Mouse (Mus musculus): ENCODE measurements around the gene Ngfr. TPM values are rescaled to one million over a fixed set of nuclear protein-coding genes. Genes with fewer than 3 reads are reported as not detected.

Gene Ngfr
- polyA plus RNA-seq, 1 experiment = 0.01 TPM

DNA sequence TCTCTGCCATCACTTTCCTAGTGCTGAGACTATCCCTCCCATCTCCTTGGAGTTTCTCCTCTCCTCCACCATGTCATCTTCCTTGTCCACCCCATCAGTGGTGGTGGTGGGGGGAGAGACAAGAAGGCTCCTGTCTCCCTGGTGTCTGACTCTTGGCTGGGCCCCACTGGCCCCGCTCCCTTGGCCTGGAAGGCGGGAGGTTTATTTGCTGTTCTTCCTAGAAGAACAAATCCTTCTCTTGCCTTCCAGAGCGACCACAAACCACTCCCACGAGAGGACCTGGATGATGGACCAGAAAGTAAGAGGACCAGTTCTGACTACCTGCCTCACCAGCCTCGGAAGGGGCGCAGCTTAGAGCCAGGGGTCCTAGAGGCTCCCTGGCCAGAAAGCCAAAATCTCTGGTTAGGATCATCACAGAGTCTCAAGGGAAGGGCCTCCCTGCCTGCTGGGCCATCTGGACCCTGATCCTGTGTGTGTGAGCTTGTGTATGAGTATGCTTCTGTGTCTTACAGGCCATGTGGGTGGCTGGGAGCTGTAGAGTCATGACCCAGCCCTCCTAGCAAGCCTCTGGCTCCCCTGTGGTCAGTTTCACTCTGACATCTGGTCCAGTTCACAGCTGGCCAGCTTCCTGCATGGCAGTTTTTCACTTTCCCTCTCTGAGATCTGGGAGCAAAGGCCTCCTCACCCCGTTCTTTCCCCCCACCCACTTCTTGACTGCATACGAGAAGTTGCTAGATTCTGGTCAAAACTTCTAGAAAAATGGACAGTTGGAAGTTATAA is 19.4 kb downstream of the Ngfr start:
- Histone ChIP-seq H3ac (ENCODE audit: control insufficient read depth, insufficient read length) (no peak overlapping the region), H3K4me2 (ENCODE audit: low read depth) (peak overlapping the region; percentile 38), H3K79me2 (ENCODE audit: control insufficient read depth, insufficient read depth) (no peaks in the 10 kb centered on the region), H3K27me3 (ENCODE audit: control insufficient read depth, insufficient read depth, insufficient read length) (peaks cover 16% of the 10 kb centered on the region), H3K4me3 (no peak overlapping the region), H3K36me3 (ENCODE audit: control insufficient read depth, insufficient read depth) (no peaks in the 10 kb centered on the region)
- TF ChIP-seq REST (IDR thresholded peaks at IDR 0.05; ENCODE audit: insufficient read depth, insufficient read length) (no peak), SRF (IDR thresholded peaks at IDR 0.05; ENCODE audit: control insufficient read depth, insufficient read length, low read depth) (no peak), MYOD1 (IDR thresholded peaks at IDR 0.05; ENCODE audit: control insufficient read depth in 1 of 3, insufficient read length in 2 of 3, low read depth in 2 of 3) (no peak)

DNA sequence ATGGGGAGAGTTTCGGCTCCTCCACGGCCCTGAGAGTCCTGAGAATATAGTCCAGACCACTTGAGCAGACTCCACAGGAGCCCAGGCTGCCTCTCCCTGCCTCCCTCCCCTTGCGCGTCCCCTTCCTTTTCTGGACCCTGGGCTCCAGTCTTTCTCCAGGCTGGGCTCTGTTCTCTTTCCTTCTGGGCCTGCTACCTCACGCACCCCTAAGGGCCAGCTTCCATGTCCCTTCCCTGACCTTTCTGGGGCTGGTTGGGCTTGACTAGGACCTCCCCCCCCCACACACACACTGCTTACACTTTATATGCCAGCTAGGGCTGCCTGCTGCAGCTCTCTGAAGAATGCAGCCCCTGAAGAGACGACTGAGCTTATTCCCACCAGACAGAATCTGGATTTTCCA is 20.2 kb downstream of the Ngfr start:
- no peak overlapping the region for H3ac ChIP-seq (ENCODE audit: control insufficient read depth, insufficient read length)
- H3K36me3 ChIP-seq (ENCODE audit: control insufficient read depth, insufficient read depth) = no peaks in the 10 kb centered on the region
- no peaks in the 10 kb centered on the region for H3K79me2 ChIP-seq (ENCODE audit: control insufficient read depth, insufficient read depth)
- TF ChIP-seq MAX (IDR thresholded peaks at IDR 0.05; ENCODE audit: low read depth) (no peak), MYOG (IDR thresholded peaks at IDR 0.05; ENCODE audit: control insufficient read depth in 1 of 3, insufficient read depth in 1 of 3, insufficient read length in 2 of 3, low read depth in 2 of 3) (no peak), E2F4 (IDR thresholded peaks at IDR 0.05; ENCODE audit: insufficient read depth) (no peak), TCF3 (IDR thresholded peaks at IDR 0.05; ENCODE audit: insufficient read length, low read depth) (no peak), TCF12 (IDR thresholded peaks at IDR 0.05; ENCODE audit: insufficient read depth, poor library complexity, severe bottlenecking) (no peak), SRF (IDR thresholded peaks at IDR 0.05; ENCODE audit: control insufficient read depth, insufficient read length, low read depth) (no peak), MYOD1 (IDR thresholded peaks at IDR 0.05; ENCODE audit: control insufficient read depth in 1 of 3, insufficient read length in 2 of 3, low read depth in 2 of 3) (no peak), REST (IDR thresholded peaks at IDR 0.05; ENCODE audit: insufficient read depth, insufficient read length) (no peak), USF1 (IDR thresholded peaks at IDR 0.05; ENCODE audit: low read depth) (no peak), POLR2AphosphoS2 (IDR thresholded peaks at IDR 0.05; ENCODE audit: insufficient read length, low read depth) (no peak), POLR2A (IDR thresholded peaks at IDR 0.05; ENCODE audit: insufficient read length, low read depth) (no peak), CEBPB (IDR thresholded peaks at IDR 0.05; ENCODE audit: insufficient read depth, poor library complexity, severe bottlenecking) (no peak)
- no peak overlapping the region for H3K4me2 ChIP-seq (ENCODE audit: low read depth)
- H3K27me3 ChIP-seq (ENCODE audit: control insufficient read depth, insufficient read depth, insufficient read length) = peaks cover 19% of the 10 kb centered on the region
- H3K4me3 ChIP-seq = no peak overlapping the region

DNA sequence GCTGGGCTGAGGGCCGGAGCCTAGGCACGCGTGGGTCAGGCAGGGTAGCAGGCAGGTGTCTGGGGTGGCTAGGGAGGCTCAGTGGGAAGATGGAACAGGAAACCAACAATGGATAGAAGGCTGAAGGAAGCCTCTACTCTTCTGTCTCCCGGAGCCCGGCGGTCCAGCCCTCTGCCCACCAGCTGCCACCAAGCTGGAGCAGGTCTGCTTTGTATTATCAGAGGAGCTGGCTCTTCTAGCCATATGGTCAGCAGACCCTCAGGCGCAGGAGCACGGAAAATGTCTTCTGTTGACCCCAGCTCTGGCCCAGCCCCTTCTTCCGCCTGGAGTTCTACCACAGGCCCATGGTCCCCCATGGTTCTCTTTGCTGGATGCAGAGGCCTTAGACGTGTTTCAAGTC is 22.2 kb downstream of the Ngfr start:
- Histone ChIP-seq H3K4me3 (no peak overlapping the region), H3K36me3 (ENCODE audit: control insufficient read depth, insufficient read depth) (no peaks in the 10 kb centered on the region), H3ac (ENCODE audit: control insufficient read depth, insufficient read length) (no peak overlapping the region), H3K4me2 (ENCODE audit: low read depth) (no peak overlapping the region), H3K79me2 (ENCODE audit: control insufficient read depth, insufficient read depth) (no peaks in the 10 kb centered on the region), H3K27me3 (ENCODE audit: control insufficient read depth, insufficient read depth, insufficient read length) (peaks cover 11% of the 10 kb centered on the region)
- no peak for TF ChIP-seq TCF12 (IDR thresholded peaks at IDR 0.05; ENCODE audit: insufficient read depth, poor library complexity, severe bottlenecking)

DNA sequence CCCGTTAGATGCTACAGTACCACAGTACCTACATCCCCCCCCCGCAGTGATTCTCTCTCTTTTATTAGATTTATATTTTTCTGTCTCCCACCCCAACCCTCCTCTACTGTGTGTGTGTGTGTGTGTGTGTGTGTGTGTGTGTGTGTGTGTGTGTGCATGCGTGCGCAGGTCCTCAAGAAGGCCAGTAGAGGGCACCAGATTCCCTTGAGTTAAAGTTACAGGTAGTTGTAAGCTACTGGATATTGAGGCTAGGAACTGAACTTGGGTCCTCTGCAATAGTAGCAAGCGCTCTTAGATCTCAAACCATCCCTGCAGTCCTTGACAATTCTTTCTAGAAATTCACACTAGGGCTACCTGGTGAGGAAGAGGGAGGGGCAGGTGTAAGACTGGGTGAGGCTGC is 23.7 kb downstream of the Ngfr start:
- TF ChIP-seq MYOG (IDR thresholded peaks at IDR 0.05; ENCODE audit: control insufficient read depth in 1 of 3, insufficient read depth in 1 of 3, insufficient read length in 2 of 3, low read depth in 2 of 3) (no peak), TCF12 (IDR thresholded peaks at IDR 0.05; ENCODE audit: insufficient read depth, poor library complexity, severe bottlenecking) (no peak), TCF3 (IDR thresholded peaks at IDR 0.05; ENCODE audit: insufficient read length, low read depth) (no peak), REST (IDR thresholded peaks at IDR 0.05; ENCODE audit: insufficient read depth, insufficient read length) (no peak), CEBPB (IDR thresholded peaks at IDR 0.05; ENCODE audit: insufficient read depth, poor library complexity, severe bottlenecking) (no peak)
- no peaks in the 10 kb centered on the region for H3K79me2 ChIP-seq (ENCODE audit: control insufficient read depth, insufficient read depth)
- H3K36me3 ChIP-seq (ENCODE audit: control insufficient read depth, insufficient read depth) = no peaks in the 10 kb centered on the region
- H3ac ChIP-seq (ENCODE audit: control insufficient read depth, insufficient read length) = no peak overlapping the region
- no peak overlapping the region for H3K4me3 ChIP-seq
- peaks cover 6% of the 10 kb centered on the region for H3K27me3 ChIP-seq (ENCODE audit: control insufficient read depth, insufficient read depth, insufficient read length)
- H3K4me2 ChIP-seq (ENCODE audit: low read depth) = no peak overlapping the region

DNA sequence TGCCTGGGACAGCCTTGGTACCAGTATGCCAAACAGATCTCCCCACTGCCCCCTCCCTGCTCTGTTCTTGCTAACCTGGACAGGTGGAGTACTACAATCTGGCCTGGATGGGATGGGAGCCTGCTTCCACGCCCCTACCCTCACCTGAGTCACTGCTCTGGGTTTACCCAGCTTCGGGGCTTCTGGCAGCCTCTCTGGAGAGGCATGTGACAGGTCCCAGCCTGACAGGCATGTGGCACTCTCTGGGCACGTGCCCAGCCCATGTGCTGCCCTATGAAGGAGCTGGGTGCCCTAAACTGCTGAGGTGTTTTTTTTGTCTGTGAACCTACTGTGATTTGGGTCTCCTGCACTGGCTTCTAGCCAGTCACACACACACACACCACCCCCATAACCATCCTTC is 26.8 kb downstream of the Ngfr start:
- Histone ChIP-seq H3K36me3 (ENCODE audit: control insufficient read depth, insufficient read depth) (no peaks in the 10 kb centered on the region), H3K4me3 (no peak overlapping the region), H3K79me2 (ENCODE audit: control insufficient read depth, insufficient read depth) (no peaks in the 10 kb centered on the region), H3ac (ENCODE audit: control insufficient read depth, insufficient read length) (no peak overlapping the region), H3K27me3 (ENCODE audit: control insufficient read depth, insufficient read depth, insufficient read length) (peaks cover 21% of the 10 kb centered on the region), H3K4me2 (ENCODE audit: low read depth) (no peak overlapping the region)
- no peak for TF ChIP-seq REST (IDR thresholded peaks at IDR 0.05; ENCODE audit: insufficient read depth, insufficient read length)
- TF ChIP-seq MAX (IDR thresholded peaks at IDR 0.05; ENCODE audit: low read depth) = no peak
- TF ChIP-seq TCF12 (IDR thresholded peaks at IDR 0.05; ENCODE audit: insufficient read depth, poor library complexity, severe bottlenecking) = no peak
- no peak for TF ChIP-seq CEBPB (IDR thresholded peaks at IDR 0.05; ENCODE audit: insufficient read depth, poor library complexity, severe bottlenecking)
- no peak for TF ChIP-seq MYOD1 (IDR thresholded peaks at IDR 0.05; ENCODE audit: control insufficient read depth in 1 of 3, insufficient read length in 2 of 3, low read depth in 2 of 3)
- TF ChIP-seq USF1 (IDR thresholded peaks at IDR 0.05; ENCODE audit: low read depth) = no peak
- TF ChIP-seq POLR2A (IDR thresholded peaks at IDR 0.05; ENCODE audit: insufficient read length, low read depth) = no peak
- TF ChIP-seq E2F4 (IDR thresholded peaks at IDR 0.05; ENCODE audit: insufficient read depth) = no peak
- no peak for TF ChIP-seq MYOG (IDR thresholded peaks at IDR 0.05; ENCODE audit: control insufficient read depth in 1 of 3, insufficient read depth in 1 of 3, insufficient read length in 2 of 3, low read depth in 2 of 3)
- no peak for TF ChIP-seq TCF3 (IDR thresholded peaks at IDR 0.05; ENCODE audit: insufficient read length, low read depth)
